Mouse (Mus musculus) WW6 (cell line): Measurements from ENCODE around the gene Rabep2.

Source experiments
- DNase-seq: peaks from one replicate; pipeline ENCODE4 v3.0.0-alpha.2; 2013; ENCODE audit warnings: low read depth, low spot score

Gene Rabep2

DNA sequence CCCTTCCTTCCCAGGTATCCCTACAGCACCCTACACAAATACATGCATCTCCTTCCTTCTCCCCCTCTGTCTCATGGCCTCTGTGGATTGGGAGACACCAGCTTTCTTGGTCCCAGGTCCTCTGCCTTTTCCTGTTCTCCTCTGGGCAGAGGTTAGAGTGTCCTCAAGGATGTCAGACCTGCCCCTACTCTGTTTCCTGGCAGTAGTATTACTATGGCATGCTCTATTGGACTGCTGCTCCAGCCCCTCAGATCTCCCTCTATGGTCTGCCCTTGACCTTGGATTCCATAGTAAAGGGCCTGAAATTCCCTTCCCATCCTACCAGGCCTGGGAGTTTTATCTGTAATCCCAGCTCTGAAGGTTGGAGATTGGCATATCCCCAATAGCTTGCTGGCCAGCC lies 1.6 kb downstream of the Rabep2 start:
- DNase-seq = no peak

DNA sequence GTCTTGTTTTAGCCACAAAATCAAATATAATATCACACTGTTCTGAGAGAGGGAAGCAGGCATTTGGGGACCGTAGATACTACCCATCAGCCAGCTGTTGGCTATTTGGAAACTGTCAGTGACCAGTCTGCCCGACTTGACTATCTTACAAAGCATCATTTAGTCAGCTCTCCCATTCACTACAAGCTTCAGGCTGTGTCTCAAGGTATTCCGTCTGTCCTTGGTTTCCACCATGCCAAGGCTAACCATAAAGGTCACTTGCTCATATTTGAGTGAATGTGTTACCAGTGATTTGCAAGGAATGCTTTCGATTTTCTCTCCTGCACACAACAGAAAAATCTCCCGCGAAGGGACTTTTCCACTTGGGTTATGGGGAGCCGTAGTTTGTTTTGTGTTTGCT lies 6.2 kb downstream of the Rabep2 start:
- DNase-seq = no peak

DNA sequence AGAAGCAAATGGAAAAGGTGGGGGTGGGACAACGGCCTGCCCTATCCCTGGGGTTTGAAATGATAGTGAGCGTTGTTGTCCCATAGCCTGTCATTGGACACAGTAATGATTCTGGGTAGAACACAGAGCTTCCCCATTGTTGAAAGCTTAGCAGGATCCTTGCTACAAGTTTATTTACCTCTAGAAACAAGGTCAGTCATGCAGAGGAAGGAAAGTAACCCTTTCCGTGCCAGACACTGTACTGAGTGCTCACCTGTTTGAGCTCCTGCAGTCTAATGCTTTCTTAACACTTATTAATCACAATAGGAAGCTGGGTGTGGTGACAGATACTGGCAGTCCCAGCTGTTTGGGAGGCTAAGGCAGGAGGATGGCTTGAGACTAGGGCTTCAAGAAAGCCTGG lies 7.2 kb downstream of the Rabep2 start:
- DNase-seq = no peak

DNA sequence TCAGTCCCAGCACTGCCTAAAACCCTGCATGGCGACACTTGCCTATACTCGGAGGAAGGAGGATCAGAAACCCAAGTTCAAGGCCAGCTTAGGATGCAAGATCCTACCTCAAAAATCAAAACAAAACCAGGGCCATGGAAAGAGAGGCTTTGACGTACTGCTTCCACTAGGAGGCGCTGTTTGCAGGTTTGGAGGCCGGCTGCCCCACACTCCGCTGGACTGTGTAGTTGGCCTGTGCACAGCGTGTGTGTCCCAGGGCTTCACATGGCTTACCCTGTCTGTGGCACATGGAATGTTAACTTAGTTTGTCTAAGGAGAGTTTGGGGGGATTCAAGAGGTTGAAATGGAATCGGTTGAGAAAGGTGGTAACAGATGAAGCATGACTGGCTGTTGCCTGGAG lies 8.3 kb downstream of the Rabep2 start:
- DNase-seq = no peak

DNA sequence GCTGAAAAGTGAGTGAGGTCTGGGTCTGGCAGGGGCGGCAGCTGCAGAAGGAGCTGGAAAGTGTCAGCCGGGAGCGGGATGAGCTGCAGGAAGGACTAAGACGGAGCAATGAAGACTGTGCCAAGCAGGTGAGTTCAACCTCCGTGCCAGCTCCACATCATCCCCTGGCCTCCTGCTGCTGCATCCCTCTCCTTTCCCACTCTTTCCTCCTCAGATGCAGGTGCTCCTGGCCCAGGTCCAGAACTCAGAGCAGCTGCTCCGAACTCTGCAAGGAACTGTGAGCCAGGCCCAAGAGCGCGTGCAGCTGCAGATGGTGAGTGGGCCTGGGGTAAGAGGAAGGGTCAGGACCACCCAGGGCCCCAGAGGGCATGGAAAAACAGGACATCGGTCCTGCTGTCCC lies 11.6 kb downstream of the Rabep2 start:
- DNase-seq = no peak

DNA sequence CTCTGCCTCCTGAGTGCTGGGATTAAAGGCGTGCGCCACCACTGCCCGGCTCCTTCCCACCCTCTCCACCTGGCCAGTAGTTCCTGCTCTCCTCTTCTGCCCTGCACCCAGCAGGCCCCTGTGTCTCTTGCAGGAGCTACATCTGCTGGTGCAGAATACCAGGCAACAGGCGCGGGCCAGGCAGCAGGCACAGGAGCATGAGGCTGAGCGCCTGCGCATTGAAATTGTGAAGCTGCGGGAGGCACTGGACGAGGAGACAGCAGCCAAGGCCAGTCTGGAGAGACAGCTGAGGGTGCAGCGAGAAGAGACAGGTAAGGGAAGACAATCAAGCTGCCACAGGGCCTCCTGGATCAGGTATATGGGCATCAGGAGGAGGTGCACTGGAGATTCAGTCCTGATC lies 15.4 kb downstream of the Rabep2 start:
- DNase-seq = no peak

DNA sequence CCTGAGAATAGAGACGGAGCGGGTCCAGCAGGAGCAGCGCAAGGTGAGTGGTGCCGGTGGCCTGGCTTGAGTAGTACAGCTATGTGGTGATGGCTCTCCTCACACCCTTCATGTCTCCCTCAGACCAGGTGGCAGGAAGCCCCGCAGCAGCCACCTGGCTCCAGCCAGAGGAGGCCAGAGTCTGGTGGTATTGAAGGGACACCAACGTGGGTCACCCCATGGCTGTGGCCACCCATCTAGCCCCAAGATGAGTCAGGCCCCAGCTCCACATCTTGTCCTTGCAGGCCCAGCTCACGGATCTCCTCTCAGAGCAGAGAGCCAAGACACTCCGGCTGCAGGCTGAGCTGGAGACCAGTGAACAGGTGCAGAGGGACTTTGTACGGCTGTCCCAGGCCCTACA lies 16.0 kb downstream of the Rabep2 start:
- DNase-seq = no peak

DNA sequence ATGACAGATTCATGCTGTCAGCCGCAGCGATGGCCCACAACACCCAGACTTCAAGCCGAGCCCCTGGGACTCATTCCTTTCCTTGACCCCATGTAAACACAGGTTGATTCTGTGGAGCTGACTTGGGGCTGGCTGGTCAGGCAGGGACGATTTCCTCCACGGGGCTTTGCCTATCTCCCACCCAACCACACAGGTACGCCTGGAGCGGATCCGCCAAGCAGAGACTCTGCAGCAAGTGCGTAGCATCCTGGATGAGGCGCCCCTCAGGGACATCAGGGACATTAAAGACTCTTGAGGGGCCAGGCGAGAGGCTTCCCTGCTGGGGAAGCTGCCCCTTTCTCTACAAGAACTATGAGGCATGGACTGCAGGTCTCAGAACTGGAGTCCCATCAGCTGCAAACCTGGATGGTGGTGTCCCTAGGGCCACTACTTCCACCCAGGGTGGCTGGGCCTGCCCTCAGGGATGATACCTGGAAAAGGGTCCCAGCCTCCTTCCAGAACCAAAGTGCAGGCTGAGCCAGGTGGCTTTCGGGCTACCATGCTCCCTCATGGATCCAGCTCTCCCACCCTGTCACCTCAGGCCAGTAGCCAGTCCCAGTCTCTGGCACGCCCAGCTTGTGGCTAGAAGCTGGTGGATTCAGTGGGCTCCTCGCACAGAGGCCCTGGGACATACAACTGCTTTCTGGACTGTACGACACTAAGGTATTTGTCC lies 16.7 kb downstream of the Rabep2 start:
- DNase-seq = no peak

DNA sequence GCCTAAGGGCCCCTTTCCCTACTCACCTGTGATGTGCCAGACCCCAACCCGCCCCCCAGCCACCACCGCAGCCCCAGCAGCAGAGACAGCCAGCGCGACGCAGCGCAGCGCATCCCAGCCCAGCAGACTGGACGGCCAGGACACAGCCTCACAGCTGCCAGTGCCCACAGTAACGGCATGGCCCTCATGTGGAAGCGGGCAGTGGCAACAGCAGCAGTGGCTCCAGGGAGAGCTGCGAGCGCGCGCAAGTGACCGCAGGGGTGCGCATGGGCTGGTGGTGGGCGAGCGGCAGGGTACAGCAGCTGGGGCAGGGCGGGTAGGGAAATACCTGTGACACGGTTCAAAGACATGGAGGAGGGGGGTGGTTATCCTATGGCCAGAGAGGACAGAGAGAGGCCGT lies 17.7 kb downstream of the Rabep2 start:
- DNase-seq = no peak

DNA sequence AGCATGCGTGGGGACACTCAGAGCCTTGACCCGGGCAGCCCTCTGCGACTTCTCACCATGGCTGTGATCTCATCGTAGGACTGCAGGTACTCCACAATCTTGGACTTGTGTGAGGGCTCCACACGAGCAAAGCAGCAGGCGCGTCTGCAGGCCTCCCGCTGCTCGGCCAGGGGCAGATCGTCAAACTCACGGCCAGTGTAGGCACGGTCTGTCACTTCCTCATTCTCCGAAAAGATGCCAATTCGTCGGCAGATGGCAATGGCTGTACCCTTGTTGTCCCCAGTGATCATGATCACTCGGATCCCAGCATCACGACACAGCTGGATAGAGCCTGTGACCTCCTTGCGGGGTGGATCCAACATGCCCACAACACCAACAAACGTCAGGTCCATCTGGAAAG lies 19.9 kb downstream of the Rabep2 start:
- DNase-seq = no peak

DNA sequence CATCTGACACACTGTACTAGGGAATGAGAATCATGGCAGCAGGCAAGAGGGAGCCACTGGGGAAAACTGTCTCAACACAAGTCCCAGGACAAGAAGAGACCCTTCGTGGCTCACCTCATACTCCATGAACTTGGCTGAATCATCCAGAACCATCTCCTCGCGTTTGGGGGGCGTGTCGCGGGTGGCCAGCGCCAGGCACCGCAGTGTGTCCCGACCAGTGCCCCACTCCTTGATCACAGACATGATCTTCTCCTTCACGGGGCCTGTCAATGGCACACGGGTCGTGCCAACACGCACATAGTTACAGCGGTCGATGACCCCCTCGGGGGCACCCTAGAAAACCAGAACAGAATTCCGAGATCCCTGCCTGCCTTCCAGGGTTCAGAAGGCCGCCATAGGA lies 21.4 kb downstream of the Rabep2 start:
- DNase-seq = no peak

DNA sequence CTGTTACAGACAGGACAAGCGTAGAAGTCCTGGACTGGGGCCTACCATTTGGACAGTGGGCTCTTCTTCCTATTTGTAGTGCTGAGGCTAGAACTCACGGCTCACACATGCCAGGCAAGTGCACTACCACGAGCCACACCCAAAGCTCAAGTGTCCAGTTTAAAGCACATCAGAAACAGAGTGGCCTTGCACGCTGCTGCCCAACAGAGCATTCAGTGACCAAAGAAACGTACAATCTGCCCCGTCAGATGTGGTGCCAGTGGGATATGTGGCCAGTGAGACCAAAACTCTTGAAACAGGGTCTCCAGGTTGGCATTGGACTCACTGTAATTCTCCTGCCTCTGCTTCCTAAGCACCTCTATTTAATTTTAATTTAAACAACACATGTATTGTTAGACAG lies 22.1 kb downstream of the Rabep2 start:
- no peak for DNase-seq

DNA sequence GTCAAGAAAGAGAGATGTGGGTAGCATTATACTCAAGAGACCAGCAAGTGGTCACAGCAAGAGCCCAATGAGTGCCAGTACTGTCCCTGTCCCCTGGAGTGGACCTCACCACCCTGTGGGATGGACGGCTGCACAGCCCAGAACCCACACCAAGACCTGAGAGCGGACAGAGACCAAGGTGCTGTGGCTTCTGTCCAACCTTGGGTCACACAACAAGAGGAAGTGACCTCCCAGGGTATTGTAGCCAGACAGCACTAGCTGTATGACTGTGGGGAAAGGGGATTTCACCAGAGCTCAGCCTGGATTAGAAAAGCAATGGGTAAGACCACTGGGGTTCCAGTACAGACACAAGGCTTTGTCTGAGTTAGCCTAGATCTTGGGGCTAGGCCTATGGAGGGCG lies 23.7 kb downstream of the Rabep2 start:
- no peak for DNase-seq

DNA sequence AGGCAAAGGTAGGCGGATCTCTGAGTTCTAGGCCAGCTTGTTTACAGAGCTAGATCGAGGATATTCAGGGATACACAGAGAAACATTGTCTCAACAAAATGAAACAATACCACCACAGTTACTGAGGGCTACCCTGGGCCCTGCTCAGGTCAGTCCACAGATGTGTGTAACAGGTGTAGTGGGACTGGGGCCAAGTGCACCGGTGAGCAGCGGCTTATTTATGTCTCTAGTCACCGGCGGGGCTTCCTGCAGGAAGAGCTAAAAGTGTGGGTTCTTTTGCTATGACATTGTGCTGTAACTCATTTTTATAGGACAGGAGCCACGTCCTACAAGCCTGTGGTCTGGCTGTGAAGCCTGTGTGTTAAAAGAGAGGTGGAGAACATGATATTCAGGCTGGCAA lies 25.3 kb downstream of the Rabep2 start:
- no peak for DNase-seq

DNA sequence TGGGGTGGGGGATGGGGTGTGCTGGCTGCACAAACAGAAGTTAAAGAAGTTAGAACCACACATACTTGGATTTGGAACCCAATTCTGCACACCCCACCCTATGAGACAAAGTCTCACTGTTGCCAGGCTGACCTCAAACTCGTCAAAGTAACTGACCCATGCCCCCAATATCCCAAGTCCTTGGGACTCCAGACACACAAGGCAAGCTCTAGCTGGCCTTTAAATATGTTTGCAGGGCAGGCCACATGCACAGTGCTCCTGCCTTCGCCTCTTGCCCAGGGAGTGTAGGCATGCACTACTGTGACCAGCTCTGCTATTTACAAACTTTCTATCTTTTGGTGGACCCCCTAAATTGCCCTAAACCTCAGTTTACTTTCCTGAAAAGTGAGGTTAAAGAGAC lies 26.7 kb downstream of the Rabep2 start:
- no peak for DNase-seq

DNA sequence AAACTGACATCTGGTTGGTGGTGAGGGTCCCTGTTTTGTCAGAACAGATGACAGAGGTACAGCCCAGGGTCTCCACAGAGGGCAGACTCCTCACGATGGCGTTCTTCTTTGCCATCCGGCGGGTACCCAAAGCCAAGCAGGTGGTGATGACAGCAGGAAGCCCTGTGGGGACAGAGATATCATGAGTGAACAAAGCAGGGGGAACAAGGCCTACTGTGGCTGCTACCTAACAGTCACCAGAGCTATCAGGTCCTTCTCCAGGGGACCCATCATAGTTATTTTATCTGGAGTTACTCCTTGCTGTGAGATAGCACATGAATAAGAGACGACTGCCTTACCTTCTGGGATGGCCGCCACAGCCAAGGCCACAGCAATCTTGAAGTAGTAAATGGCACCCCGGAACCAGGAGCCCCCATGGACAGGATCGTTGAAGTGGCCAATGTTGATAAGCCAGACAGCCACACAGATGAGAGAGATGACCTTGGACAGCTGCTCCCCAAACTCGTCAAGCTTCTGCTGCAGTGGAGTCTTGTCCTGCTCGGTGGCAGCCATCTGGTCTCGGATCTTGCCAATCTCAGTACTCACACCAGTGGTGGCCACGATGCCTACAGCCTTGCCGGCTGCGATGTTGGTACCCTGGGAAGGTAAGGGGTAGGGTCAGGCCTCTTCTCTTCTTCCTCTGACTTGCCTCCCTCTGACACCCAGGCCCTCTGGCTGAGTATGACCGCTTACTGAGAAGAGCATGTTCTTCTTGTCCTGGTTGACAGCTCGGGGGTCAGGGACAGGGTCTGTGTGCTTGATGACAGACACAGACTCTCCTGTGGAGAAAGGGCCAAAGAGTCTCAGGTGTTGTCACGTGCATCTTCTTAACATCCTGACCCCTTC lies 28.1 kb downstream of the Rabep2 start:
- no peak for DNase-seq

DNA sequence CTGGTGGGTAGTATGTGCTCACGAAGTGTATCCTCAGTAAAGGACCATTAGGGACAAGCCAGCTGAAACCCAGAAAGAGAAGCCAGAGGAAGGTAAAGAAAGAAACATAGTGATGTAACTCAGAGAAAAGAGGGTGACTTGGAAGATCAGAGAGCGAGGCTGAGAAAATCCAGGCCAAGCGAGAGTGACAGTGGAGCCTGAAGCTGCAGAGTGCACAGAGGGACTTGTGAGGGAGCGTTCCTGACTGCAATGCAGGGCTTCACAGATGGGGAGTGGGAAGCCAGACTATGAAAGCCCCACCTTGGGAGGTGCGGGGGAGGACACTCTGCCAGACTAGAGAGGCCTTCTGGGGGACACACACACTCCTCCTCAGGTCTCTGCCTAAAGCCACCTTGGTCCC lies 29.7 kb downstream of the Rabep2 start:
- DNase-seq = no peak

DNA sequence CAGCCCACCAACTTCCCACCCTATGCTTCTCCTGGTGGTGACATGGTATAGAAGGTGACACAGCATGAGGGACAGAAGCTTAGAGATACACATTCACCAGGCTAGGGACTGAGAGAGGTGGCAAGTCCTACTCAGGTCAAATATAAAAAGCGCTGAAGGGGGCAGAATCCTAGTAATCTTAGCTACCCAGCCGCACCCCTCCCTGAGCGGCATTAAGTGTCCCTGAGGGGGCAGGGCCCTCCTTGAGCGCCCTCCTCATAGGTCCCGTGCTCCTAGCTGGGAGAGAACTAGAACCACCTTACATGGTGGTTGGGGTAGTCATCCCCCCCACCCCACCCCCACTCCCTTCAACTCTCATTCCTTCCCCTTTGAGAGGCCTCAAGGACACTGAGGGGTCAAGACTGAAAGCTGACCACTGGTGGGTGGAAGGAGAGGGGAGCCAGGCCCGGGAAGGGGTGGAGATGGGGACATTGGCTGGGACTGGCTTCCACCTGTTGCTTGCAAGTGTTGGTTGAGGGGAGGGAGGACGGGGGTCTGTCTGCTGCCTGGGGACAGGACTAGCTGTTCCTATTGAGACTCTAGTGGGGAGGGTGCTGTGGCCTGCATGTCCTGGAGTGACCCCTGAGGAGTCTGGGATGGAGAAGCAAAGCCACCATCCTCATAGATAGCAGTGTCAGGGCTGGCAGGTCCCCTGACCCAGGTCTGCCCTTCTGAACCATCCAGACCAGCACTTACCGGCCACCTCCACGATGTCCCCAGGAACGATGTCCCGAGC lies 30.5 kb downstream of the Rabep2 start:
- no peak for DNase-seq

DNA sequence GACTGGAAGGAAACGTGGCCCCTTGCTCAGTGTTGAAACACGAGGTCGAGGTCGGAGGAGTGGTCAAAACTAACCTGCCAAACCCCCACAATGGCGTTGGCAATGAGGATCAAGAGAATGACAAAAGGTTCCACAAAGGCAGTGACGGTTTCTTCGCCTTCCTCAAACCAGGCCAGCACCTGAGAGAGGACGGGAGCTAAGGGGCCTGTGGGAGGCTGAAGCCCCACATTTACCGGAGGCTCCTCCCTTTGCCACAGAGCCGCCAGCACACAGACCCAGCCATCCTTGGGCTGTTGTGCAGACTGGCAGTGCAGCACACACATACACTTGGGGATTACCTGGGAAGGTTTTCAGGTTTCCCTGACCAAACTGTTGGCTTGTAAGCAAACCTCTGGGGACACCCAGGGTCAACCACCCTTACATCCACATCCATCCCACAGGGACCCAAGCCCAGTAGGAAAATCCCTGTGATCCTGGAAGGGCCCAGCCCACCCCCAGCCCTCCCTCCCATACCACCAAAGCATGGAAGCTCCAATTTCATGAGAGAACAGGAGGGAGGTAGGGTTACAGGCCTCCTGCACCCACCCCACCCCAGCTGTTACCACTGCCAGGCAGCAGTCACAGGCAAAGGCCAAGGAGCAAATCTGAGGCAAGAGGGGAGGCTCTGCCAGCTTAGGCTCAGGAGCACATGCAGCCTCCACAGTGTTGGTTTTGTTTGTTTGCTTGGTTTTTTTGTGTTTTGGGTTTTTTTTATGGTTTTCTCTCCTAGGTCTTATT lies 32.3 kb downstream of the Rabep2 start:
- no peak for DNase-seq

DNA sequence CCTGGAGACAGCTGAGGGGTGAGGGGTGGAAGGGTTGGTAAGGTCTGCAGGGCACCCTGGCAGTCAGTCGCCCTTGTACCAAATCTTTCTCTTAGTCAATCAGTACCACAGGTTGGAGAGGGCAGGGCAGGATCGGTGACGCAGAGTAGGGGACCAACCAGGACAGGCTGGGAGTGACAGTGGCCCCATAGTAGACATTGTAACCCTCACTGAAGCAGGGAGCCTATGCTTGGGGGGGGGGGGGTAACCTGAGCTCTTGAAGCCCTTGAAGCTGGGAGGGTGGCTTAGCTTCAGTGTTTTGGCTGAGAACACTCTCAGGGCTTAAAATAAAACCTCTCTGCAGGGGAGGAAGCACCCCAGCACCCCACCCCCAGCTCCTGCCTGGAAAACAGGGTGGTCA lies 33.1 kb downstream of the Rabep2 start:
- DNase-seq = no peak

DNA sequence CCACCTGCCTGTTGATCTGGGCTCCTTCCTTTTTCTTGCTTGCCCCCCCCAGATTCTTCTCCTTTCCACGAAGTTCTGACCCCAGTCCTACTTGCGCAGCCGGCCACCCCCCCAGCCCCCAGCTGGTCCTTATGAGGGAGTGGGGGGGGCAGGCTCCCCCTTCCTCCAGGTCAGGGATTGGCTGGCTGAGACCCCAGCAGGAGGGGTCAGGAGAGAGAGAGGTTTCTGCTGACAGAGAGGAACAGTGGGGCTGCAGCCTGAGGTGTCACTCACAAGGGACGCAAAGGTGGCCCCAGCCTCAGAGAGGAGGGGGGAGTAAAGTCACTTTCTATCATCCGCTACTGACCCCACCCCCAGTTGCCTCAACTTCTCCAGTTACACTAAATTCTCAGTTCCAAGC lies 34.4 kb downstream of the Rabep2 start, which contains the start of gene Atp2a1:
Gene Atp2a1, minus strand, starts transcription at position 105 of the 400 bp plus-strand sequence.
- no peak for DNase-seq

DNA sequence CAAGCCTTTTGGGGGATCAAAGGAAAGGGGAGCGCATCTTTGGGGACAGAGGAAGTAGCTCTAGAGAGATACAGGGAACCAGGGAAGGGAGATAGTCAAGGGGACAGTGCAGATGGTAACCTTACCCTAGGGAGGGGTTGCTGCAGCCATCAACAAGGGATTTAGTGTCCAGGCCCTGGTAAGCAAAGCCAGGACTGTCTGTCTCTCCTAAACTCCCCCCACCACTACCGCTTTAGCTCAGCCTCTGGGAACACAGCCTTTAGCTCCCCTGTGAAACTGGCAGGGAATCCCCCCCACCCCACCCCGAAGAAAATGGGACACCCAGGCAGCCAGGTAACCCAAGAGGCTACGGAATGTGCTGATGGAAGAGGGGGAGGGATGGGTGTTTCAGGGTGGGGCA lies 35.0 kb downstream of the Rabep2 start:
- DNase-seq = no peak
